Mouse (Mus musculus) midbrain, embryonic 11.5 days (tissue): ENCODE data around the gene Smarcc2. TPM values are rescaled to one million over a fixed set of nuclear protein-coding genes. Genes with fewer than 3 reads are reported as not detected.
A peak's percentile ranks its signal among the peaks of the same experiment; 100 is the strongest.

ENCODE experiments used
- ATAC-seq: fragments of 200-750 bp; cut with Nextera tagmentation; 2 replicates; pipeline ENCODE4 v1.8.0; 2017; ENCODE audit warnings: moderate TSS enrichment, moderate library complexity; ENCODE audit not compliant: low FRiP score
- DNase-seq: peaks from one replicate; pipeline ENCODE4 v3.0.0; 2015; ENCODE audit warnings: low spot score; ENCODE audit errors: missing footprints
- H3K27ac ChIP-seq: fragments of 300-500 bp; sonication (generic); 2 replicates; pipeline ENCODE4 v1.5.1; 2014; ENCODE audit warnings: low read depth, low read length
- H3K27me3 ChIP-seq: fragments of 300-500 bp; sonication (generic); 2 replicates; pipeline ENCODE4 v1.6.1; 2014; ENCODE audit warnings: mild to moderate bottlenecking, low read length, moderate library complexity, mixed read lengths; ENCODE audit not compliant: control insufficient read depth, insufficient read depth
- H3K36me3 ChIP-seq: fragments of 300-500 bp; sonication (generic); 2 replicates; pipeline ENCODE4 v1.6.1; 2014; ENCODE audit warnings: mild to moderate bottlenecking, low read length, moderate library complexity, mixed read lengths; ENCODE audit not compliant: control insufficient read depth, insufficient read depth
- H3K4me1 ChIP-seq: fragments of 300-500 bp; sonication (generic); 2 replicates; pipeline ENCODE4 v1.6.1; 2014; ENCODE audit warnings: low read length; ENCODE audit not compliant: control insufficient read depth, insufficient read depth
- H3K4me2 ChIP-seq: fragments of 300-500 bp; sonication (generic); 2 replicates; pipeline ENCODE4 v1.6.1; 2014; ENCODE audit warnings: mild to moderate bottlenecking, moderate library complexity
- H3K4me3 ChIP-seq: fragments of 300-500 bp; sonication (generic); 2 replicates; pipeline ENCODE4 v1.5.1; 2014; ENCODE audit warnings: low read depth, low read length
- H3K9ac ChIP-seq: fragments of 300-500 bp; sonication (generic); 2 replicates; pipeline ENCODE4 v1.6.1; 2014; ENCODE audit warnings: low read length
- H3K9me3 ChIP-seq: fragments of 300-500 bp; sonication (generic); 2 replicates; pipeline ENCODE4 v1.6.1; 2016; ENCODE audit warnings: low read length; ENCODE audit not compliant: control insufficient read depth
- WGBS: fragments of 180-500 bp; shearing (Covaris S2); extraction: QIAGEN DNeasy Blood & Tissue Kit; methylation state at CpG from one replicate; pipeline ENCODE4 v1.1.7; 2014; 5-methylcytosine and 5-hydroxymethylcytosine counted together
- polyA plus RNA-seq: library from polyadenylated mRNA; unstranded; fragments of >200 nt; fragmentation: Nextera tagmentation; extraction: Ambion mirVana; gene quantifications from 2 replicates; pipeline ENCODE4 v1.2.1, GENCODE M21; 2014

The Smarcc2 gene
- polyA plus RNA-seq, 1 experiment from 2014 or later = 124 TPM

DNA sequence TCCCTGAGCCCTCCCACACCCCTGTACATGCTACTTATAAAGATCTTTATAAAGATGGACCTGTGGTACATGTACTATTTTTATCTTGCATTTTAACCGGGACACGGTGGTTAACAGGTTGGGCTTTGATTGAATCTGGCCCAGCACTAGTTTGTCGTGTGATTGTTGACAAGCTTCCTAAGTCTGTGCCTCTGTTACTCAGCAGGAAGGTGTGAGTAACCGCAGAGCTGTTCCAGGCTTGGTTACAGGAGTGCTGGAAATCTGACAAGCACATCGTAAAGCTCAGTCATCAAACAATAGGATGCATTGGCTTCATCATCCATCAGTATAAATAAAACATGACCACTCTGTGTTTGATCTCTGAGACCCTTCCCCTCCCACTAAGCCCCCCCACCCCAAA is 36.6 kb upstream of the Smarcc2 start:
- ATAC-seq = no peak
- peak; percentile 81 for DNase-seq

DNA sequence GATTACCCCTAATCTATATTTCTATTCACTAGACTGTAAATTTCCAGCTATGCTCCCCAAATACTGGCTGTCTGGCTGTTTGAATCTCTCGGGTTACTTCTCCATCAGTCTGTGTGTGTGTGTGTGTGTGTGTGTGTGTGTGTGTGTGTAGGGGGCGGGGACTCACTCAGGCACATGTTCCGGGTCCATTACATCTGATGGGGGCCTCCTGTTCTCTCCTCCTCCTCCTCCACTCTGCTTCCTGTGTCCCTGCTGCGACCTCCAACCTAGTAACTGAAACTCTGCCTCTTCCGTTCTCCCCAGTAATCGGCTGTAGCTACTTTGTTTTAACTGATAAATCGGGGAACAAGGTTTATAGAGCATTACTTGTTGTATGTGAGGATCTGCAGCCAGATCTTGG is 34.4 kb upstream of the Smarcc2 start:
- WGBS = 75% methylated on average over 7 of the region's 7 CpGs
- no peaks in the 10 kb centered on the region for H3K9me3 ChIP-seq
- peaks cover 8% of the 10 kb centered on the region; the same call in 1 of the 2 replicates for H3K36me3 ChIP-seq
- no peak overlapping the region for H3K9ac ChIP-seq
- no peak overlapping the region for H3K4me3 ChIP-seq
- no peaks in the 10 kb centered on the region for H3K27me3 ChIP-seq
- H3K4me2 ChIP-seq = no peak overlapping the region
- ATAC-seq = no peak
- H3K4me1 ChIP-seq = no peaks in the 10 kb centered on the region
- H3K27ac ChIP-seq = no peak overlapping the region
- peak; percentile 54 for DNase-seq

More for the DNA sequence above, 36.6 kb upstream of the Smarcc2 start:
- Histone ChIP-seq H3K9ac (no peak overlapping the region), H3K4me2 (no peak overlapping the region), H3K27ac (no peak overlapping the region), H3K9me3 (no peaks in the 10 kb centered on the region), H3K27me3 (no peaks in the 10 kb centered on the region), H3K4me1 (no peaks in the 10 kb centered on the region), H3K4me3 (no peak overlapping the region), H3K36me3 (peaks cover 10% of the 10 kb centered on the region; the same call in 1 of the 2 replicates)
- WGBS = 94% methylated on average over 5 of the region's 5 CpGs

- Histone ChIP-seq H3K27me3 (no peaks in the 10 kb centered on the region), H3K4me2 (no peak overlapping the region), H3K36me3 (peaks cover 9% of the 10 kb centered on the region; the same call in 1 of the 2 replicates), H3K4me3 (no peak overlapping the region), H3K27ac (no peak overlapping the region), H3K9ac (no peak overlapping the region), H3K4me1 (no peaks in the 10 kb centered on the region), H3K9me3 (no peaks in the 10 kb centered on the region)
- 92% methylated on average over 3 of the region's 3 CpGs for WGBS
- DNase-seq (no peak), ATAC-seq (no peak)
These were observed 33.8 kb upstream of the Smarcc2 start for GRCm38 (mm10) chr10:128425260-128425659.

GRCm38 (mm10) chr10:128429052-128429451 is 30.0 kb upstream of the Smarcc2 start:
- DNase-seq (no peak), ATAC-seq (no peak)
- Histone ChIP-seq H3K27me3 (no peaks in the 10 kb centered on the region), H3K36me3 (peaks cover 5% of the 10 kb centered on the region; the same call in 1 of the 2 replicates), H3K9me3 (no peaks in the 10 kb centered on the region), H3K4me3 (no peak overlapping the region), H3K27ac (no peak overlapping the region), H3K4me2 (no peak overlapping the region), H3K4me1 (no peaks in the 10 kb centered on the region), H3K9ac (no peak overlapping the region)
- 94% methylated on average over 5 of the region's 5 CpGs for WGBS

DNA sequence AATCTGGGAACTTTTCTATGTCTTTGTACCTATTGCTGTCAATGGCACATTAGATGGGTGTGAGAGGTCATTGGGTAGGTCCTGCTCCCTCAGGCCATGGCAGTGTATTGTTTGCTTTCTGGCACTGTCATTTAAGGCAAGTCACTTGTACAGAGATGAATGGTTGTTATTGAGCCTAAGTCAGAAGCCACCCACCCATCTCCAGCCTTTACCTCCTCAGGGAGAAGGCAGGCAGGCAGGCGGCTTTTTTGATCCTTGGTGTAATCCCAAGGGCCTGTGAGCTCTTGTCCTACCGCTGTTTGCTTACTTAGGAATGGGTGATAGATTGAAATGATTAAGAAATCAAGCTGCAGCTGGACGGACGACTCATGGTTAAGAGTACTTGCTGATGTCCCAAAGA is 29.6 kb upstream of the Smarcc2 start:
- Histone ChIP-seq H3K4me2 (no peak overlapping the region), H3K27ac (no peak overlapping the region), H3K36me3 (peaks cover 5% of the 10 kb centered on the region; the same call in 1 of the 2 replicates), H3K4me3 (no peak overlapping the region), H3K9me3 (no peaks in the 10 kb centered on the region), H3K9ac (no peak overlapping the region), H3K4me1 (no peaks in the 10 kb centered on the region), H3K27me3 (no peaks in the 10 kb centered on the region)
- DNase-seq (no peak), ATAC-seq (no peak)
- 90% methylated on average over 4 of the region's 4 CpGs for WGBS

DNA sequence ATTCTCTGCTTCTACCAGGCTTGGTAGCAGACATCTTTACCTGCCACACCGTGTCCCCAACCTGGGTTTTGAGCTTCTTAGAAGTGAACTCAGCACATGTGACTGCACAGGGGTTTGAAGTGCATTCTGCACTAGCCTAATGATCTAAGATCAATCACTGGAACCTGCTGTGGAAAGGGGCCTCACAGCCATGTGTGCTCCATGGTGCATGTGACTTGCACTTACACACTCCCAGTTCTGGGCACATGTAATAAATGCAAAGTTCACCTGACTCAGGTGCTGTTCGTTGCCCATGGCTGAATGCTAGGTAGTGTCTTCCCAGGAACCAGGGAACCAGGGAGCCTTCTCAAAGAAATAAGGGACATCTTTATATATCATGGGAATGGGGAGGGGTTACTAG is 25.6 kb upstream of the Smarcc2 start:
- no peak for DNase-seq
- H3K4me3 ChIP-seq = no peak overlapping the region
- ATAC-seq = no peak
- H3K27ac ChIP-seq = no peak overlapping the region
- no peaks in the 10 kb centered on the region for H3K4me1 ChIP-seq
- WGBS = 97% methylated on average over 2 of the region's 2 CpGs
- no peak overlapping the region for H3K4me2 ChIP-seq
- no peaks in the 10 kb centered on the region for H3K9me3 ChIP-seq
- H3K9ac ChIP-seq = no peak overlapping the region
- no peaks in the 10 kb centered on the region for H3K27me3 ChIP-seq
- H3K36me3 ChIP-seq = peaks cover 13% of the 10 kb centered on the region

GRCm38 (mm10) chr10:128434681-128435080 is 24.4 kb upstream of the Smarcc2 start:
- 91% methylated on average over 10 of the region's 10 CpGs for WGBS
- no peak overlapping the region for H3K4me2 ChIP-seq
- no peak overlapping the region for H3K9ac ChIP-seq
- H3K36me3 ChIP-seq = peaks cover 15% of the 10 kb centered on the region
- no peak overlapping the region for H3K27ac ChIP-seq
- DNase-seq (no peak), ATAC-seq (no peak)
- no peaks in the 10 kb centered on the region for H3K27me3 ChIP-seq
- H3K4me1 ChIP-seq = no peaks in the 10 kb centered on the region
- H3K4me3 ChIP-seq = no peak overlapping the region
- H3K9me3 ChIP-seq = no peaks in the 10 kb centered on the region

DNA sequence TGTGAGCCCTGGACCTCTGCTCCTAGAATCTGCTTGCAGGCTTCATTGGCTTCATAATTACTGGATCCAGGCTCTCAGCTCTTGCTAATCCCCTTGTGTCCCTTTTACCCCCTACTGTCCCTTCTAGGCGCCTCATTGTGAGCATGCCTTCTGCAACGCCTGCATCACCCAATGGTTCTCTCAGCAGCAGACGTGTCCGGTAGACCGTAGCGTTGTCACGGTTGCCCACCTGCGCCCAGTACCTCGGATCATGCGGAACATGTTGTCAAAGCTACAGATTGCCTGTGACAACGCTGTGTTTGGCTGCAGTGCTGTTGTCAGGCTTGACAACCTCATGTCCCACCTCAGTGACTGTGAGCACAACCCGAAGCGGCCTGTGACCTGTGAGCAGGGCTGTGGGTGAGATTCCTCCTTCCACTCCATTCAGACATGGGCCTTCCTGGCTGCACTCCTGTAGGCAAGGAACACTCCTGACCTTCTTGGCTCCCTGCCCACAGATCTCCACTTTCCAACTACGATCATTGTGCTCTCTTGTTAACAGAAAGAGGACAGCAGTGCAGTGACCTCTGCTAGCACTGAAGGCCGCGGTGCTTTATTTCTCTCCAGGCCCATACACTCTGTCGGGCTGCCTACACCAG is 23.7 kb upstream of the Smarcc2 start:
- Histone ChIP-seq H3K4me2 (no peak overlapping the region), H3K4me3 (no peak overlapping the region), H3K36me3 (peaks cover 14% of the 10 kb centered on the region), H3K27ac (no peak overlapping the region), H3K9me3 (no peaks in the 10 kb centered on the region), H3K4me1 (no peaks in the 10 kb centered on the region), H3K9ac (no peak overlapping the region), H3K27me3 (no peaks in the 10 kb centered on the region)
- no peak for ATAC-seq
- no peak for DNase-seq
- 75% methylated on average over 17 of the region's 17 CpGs for WGBS

DNA sequence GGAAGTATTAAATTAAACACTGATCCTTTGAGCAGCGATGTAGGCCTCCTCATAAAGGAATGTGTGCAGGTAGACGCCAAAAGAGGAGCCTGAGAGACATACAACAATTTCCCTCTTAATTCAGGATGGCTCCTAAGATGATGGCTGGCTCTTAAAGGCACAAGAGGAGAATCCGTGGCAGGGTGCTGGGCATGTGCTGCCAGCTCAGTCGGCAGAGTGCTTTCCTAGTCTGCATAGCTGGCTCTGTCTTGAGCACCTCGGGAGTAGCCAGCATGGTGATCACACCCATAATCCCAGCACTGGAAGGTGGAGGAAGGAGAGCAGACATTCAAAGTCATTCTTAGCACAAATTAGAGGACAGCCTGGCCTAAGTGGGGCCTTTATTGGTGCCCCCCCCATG is 23.2 kb upstream of the Smarcc2 start:
- H3K9ac ChIP-seq = no peak overlapping the region
- H3K9me3 ChIP-seq = no peaks in the 10 kb centered on the region
- no peak overlapping the region for H3K4me3 ChIP-seq
- no peak overlapping the region for H3K4me2 ChIP-seq
- ATAC-seq (no peak), DNase-seq (no peak)
- no peaks in the 10 kb centered on the region for H3K4me1 ChIP-seq
- H3K27ac ChIP-seq = no peak overlapping the region
- peaks cover 16% of the 10 kb centered on the region for H3K36me3 ChIP-seq
- no peaks in the 10 kb centered on the region for H3K27me3 ChIP-seq
- WGBS = 94% methylated on average over 5 of the region's 5 CpGs
